Mouse (Mus musculus): ENCODE measurements around the gene Dusp27. TPM values are rescaled to one million over a fixed set of nuclear protein-coding genes. Genes with fewer than 3 reads are reported as not detected.

The Dusp27 gene
- polyA plus RNA-seq, 1 experiment from 2014 or later = 2.7 TPM

DNA sequence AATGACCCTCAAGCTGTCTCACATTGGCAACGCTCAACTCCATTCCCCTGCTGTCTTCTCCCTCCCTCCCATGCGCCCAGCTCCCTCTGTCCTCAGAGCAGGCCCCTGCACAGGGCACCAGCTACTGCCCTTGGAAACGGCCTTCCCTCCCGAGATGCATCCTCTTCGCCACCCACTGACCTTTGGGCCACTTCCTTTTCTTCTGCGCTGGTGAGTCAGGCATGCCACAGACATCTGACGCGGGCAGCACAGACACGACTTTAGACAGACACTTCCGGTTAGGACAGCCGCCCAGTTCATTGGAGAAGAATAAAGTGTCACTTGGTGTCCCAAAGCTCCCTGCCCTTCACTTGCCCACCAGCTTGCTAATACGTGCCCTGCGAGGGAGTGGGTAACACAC, 10.4 kb upstream of the Dusp27 start:
- Histone ChIP-seq H3K9me3 (replicated peaks) (no peaks in the 10 kb centered on the region), H3K36me3 (no peaks in the 10 kb centered on the region), H3K4me3 (no peak overlapping the region), H3K4me1 (peaks cover 13% of the 10 kb centered on the region), H3K27ac (replicated peaks) (no peak overlapping the region), H3K27me3 (ENCODE audit: low read depth, poor library complexity, severe bottlenecking) (no peaks in the 10 kb centered on the region)
- DNase-seq (ENCODE audit: low spot score) = no peak
- WGBS = 77% methylated on average over 13 of the region's 13 CpGs

DNA sequence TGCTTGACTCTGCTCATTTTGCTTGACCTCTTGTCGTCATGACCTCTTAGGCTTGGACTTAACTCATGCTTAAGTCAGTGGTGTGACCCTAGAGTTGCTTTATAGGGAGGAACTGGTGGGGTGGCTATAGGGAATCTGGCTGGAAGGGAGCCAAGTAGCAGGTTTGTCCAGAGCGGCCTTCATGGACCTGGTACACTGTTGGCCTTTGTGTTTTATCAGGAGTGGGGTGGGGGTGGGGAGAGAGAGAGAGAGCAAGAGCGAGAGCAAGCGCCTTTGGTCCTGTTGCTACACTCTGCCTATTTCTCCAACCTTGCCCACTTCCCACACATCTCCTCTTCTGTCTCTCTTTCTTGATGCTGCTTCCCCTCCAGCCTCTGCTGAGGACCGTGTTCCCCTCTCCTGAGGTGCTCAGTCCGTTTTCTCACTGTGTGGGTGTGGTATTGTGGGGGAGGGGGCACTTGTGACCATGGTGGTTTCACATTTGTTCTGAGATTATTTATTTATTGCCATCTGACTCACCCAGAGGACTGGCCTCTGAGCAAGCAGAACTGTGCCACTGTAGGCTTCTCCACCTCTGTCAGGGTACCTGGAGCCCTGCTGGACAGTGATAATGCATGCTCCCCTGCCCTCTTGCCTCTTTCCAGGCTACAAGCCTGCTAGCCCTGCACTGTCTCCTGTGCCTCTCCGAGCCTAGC, 9.7 kb upstream of the Dusp27 start:
- H3K4me3 ChIP-seq = no peak overlapping the region
- WGBS = 85% methylated on average over 7 of the region's 7 CpGs
- H3K27ac ChIP-seq (replicated peaks) = no peak overlapping the region
- H3K36me3 ChIP-seq = no peaks in the 10 kb centered on the region
- H3K4me1 ChIP-seq = peaks cover 14% of the 10 kb centered on the region
- no peaks in the 10 kb centered on the region for H3K9me3 ChIP-seq (replicated peaks)
- no peak for DNase-seq (ENCODE audit: low spot score)
- no peaks in the 10 kb centered on the region for H3K27me3 ChIP-seq (ENCODE audit: low read depth, poor library complexity, severe bottlenecking)

DNA sequence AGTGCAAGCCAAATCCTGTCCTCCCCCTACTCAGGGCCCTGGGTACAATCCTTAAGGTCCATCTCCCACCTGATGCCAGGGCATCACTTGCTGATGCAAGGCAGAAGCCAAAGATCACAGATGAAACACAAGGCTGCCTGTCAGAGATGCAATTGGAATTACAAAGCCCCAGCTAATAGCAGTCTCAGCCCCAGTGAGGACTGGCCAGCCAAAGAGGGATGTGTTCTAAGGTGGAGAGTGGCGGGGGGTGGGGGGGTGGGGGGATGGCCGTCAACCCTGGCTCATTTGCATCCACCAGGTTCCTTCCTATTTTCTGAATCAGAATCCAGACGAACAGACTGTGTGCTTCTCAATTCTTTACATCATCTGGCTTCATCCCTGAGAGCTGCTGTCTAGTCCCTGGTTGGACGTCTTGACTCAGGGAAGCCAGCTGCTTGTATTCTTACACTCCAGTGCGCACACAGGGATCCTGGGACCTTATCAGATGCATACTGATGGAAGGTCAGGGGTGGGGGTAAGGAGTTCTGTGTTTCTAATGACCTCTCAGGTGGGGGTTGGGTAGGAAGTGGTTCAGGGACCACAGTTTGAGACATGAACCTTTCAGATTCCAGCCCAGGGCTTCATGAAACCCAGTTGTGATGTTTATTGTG, 7.5 kb upstream of the Dusp27 start:
- DNase-seq (ENCODE audit: low spot score) = no peak
- no peaks in the 10 kb centered on the region for H3K27me3 ChIP-seq (ENCODE audit: low read depth, poor library complexity, severe bottlenecking)
- no peaks in the 10 kb centered on the region for H3K9me3 ChIP-seq (replicated peaks)
- peaks cover 24% of the 10 kb centered on the region for H3K4me1 ChIP-seq
- no peak overlapping the region for H3K27ac ChIP-seq (replicated peaks)
- WGBS = 37% methylated on average over 5 of the region's 5 CpGs
- no peaks in the 10 kb centered on the region for H3K36me3 ChIP-seq
- no peak overlapping the region for H3K4me3 ChIP-seq

DNA sequence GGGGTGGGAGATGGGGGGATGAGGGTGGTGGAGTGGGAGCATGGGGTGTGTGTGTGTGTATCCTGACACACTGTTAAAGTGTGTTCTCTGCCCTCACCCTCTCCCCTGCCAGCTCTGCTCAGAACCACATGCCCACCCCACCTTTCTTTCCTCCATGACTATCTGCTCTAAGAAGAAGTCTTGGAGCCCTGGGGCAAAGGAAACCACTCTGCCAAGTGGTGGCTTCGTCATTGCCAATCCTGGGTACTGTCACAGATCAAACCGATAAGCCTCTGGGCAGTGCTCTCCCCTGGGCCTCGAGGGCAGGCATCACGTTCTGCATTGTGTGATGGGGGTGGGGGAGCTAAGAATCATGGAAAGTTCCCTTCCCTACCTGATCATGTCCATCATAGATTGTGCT, 4.6 kb upstream of the Dusp27 start:
- no peak for DNase-seq (ENCODE audit: low spot score)
- 77% methylated on average over 4 of the region's 4 CpGs for WGBS
- Histone ChIP-seq H3K27ac (replicated peaks) (no peak overlapping the region), H3K27me3 (ENCODE audit: low read depth, poor library complexity, severe bottlenecking) (no peaks in the 10 kb centered on the region), H3K4me3 (no peak overlapping the region), H3K9me3 (replicated peaks) (0 out of 2 replicates have a peak, but pooled peaks cover 3% of the 10 kb centered on the region), H3K36me3 (no peaks in the 10 kb centered on the region), H3K4me1 (peaks cover 26% of the 10 kb centered on the region)

DNA sequence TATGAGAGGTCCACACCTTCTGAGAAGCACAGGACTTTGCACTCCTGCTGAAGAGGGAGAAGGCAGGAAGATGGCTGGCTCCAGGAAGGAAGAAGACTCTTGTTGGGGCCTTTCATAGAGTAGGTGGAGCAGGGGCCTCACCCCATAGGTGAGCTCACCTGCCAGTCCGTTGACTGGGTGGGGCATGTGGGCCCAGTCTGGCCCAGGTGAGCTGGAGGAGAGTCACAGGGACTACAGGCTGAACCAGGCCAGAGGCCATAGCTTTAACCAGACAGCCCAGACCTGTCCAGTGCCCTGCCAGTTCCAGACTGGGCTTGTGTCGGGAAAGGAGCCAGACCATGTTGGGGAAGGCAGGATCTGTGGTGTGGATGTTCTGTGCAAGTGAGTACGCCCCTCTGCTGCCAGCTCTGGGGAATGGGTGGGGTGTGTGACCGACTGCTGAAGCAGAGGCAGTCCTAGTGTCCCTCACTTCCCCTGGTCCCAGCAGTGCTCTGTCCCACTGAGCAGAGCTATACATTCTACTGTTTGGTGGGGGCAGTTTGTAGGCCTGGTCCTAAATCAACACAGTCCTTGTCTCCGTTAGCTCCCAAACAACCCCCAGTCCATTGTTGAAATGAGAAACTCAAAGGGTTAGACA, 2.6 kb upstream of the Dusp27 start, which contains the start of gene Gpa33:
TSS of gene Gpa33 (plus strand) at position 15 of the 637 bp plus-strand sequence.
- H3K4me1 ChIP-seq = peaks cover 30% of the 10 kb centered on the region

DNA sequence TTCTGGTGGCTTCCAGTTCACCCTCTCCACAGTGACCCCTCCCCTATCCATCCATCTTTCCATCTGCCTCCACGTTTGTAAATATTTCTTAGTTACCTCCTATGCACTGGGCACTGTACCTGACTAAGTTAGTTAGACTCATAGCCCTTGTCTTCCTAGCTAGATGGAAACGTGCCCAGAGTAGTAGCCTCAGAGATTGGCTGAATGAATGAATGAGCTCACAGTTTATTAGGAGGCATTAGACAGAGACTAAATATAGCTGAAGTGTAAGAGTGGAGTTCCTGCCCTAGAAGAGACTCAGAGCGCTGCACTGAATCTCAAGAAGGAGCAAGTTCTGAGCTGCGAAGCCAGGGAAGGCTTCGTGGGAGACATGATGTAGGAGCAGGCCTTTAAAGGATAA, 829 bp upstream of the Dusp27 start:
- Histone ChIP-seq H3K4me1 (peaks cover 22% of the 10 kb centered on the region), H3K27me3 (ENCODE audit: low read depth, poor library complexity, severe bottlenecking) (no peaks in the 10 kb centered on the region), H3K9me3 (replicated peaks) (0 out of 2 replicates have a peak, but pooled peaks cover 3% of the 10 kb centered on the region), H3K4me3 (no peak overlapping the region), H3K36me3 (no peaks in the 10 kb centered on the region), H3K27ac (replicated peaks) (no peak overlapping the region)
- no peak for DNase-seq (ENCODE audit: low spot score)
- WGBS = 92% methylated on average over 5 of the region's 5 CpGs

More for the DNA sequence above, 2.6 kb upstream of the Dusp27 start, which contains the start of gene Gpa33:
- no peak within 1 kb of the TSS for H3K4me3 ChIP-seq
- DNase-seq (ENCODE audit: low spot score) = no peak
- H3K9me3 ChIP-seq (replicated peaks) = 0 out of 2 replicates have a peak, but pooled peaks cover 3% of the 10 kb centered on the region
- H3K27ac ChIP-seq (replicated peaks) = peak within 1 kb of the TSS; percentile 42; the same call in 1 of the 2 replicates
- 87% methylated on average over 5 of the region's 5 CpGs for WGBS
- no peaks in the 10 kb centered on the region for H3K27me3 ChIP-seq (ENCODE audit: low read depth, poor library complexity, severe bottlenecking)
- H3K36me3 ChIP-seq = no peaks in the 10 kb centered on the region

DNA sequence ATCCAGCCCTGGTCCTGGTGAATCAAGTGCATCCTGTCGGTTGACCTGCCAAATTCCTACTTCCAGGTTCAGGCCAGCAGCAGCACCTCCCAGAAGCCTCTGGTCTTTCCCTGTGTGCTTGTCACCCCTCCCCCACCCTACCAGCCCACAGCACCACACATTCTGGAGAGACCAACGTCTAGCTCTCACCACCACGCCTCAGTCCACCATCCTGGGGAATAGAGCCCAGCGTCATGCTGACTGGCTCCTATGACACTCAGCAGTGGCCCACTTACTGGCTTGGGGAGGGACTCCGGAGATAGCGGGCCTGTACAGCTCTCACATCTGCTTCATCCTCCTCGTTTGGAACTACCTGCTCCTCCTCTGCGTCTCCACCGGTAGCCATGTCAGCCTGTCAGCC, 927 bp downstream of the Dusp27 start:
- Histone ChIP-seq H3K27ac (replicated peaks) (peak overlapping the region; percentile 9; the same call in 1 of the 2 replicates), H3K4me1 (peaks cover 15% of the 10 kb centered on the region), H3K27me3 (ENCODE audit: low read depth, poor library complexity, severe bottlenecking) (no peaks in the 10 kb centered on the region), H3K4me3 (no peak overlapping the region), H3K36me3 (no peaks in the 10 kb centered on the region), H3K9me3 (replicated peaks) (0 out of 2 replicates have a peak, but pooled peaks cover 3% of the 10 kb centered on the region)
- no peak for DNase-seq (ENCODE audit: low spot score)
- WGBS = 72% methylated on average over 9 of the region's 9 CpGs

DNA sequence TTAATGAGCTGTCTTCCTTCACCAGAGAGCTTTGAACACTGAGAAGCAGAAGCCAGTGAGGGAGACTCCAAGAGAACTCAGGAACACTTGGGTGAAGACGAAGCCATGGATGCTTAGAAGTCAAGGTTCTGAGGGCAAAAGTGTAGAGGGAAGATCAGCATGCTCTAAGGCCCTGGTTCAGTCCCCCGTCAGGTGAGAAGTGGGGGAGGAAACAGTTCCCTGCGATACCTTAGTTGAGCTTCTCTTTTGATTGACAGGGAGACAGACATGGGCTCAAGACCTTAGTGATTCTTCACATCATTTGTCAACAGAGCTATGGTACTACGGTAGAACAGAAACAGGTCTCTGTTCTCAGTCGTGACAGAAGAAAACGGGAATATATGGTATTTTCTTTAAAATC, 1.4 kb downstream of the Dusp27 start:
- Histone ChIP-seq H3K4me1 (peaks cover 11% of the 10 kb centered on the region), H3K27me3 (ENCODE audit: low read depth, poor library complexity, severe bottlenecking) (no peaks in the 10 kb centered on the region), H3K27ac (replicated peaks) (no peak overlapping the region), H3K4me3 (no peak overlapping the region), H3K9me3 (replicated peaks) (0 out of 2 replicates have a peak, but pooled peaks cover 3% of the 10 kb centered on the region), H3K36me3 (no peaks in the 10 kb centered on the region)
- DNase-seq (ENCODE audit: low spot score) = no peak
- WGBS = 94% methylated on average over 6 of the region's 6 CpGs

DNA sequence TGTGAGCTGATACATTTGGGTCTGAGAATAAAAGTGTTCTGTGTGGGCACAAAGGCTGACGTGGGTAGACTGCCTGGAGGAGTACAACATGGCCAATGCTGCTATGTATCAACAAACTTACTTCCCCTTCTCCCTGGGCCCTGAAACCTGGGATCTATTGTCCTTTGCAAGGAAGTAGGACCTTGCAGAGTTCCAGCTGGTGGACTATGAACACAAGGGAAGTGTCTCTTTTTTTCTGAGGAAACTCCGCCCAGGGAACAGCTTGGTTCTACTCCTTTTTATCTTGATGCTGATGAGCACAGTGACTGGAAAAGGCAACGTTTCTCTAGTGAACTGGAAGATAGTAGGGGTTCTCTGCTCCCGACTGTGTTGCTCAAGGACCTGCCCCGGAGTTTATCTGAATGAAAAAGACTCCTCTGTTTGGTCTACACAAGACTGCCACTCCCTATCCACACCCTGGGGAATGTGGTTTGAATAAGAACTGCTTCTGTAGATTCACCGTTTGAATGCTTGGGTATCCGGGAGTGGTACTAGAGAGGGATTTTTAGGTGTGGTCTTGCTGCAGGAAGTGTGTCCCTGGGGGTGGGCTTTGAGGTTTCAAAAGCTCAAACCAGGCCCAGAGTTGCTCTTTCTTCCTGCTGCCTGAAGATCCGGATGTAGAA, 2.7 kb downstream of the Dusp27 start:
- 59% methylated on average over 8 of the region's 8 CpGs for whole genome bisulfite sequencing
- no peak for DNase-seq (ENCODE audit: low spot score)
- H3K36me3 ChIP-seq = no peaks in the 10 kb centered on the region
- H3K9me3 ChIP-seq (replicated peaks) = 0 out of 2 replicates have a peak, but pooled peaks cover 3% of the 10 kb centered on the region
- H3K4me3 ChIP-seq = no peak overlapping the region
- H3K27me3 ChIP-seq (ENCODE audit: low read depth, poor library complexity, severe bottlenecking) = no peaks in the 10 kb centered on the region
- no peak overlapping the region for H3K27ac ChIP-seq (replicated peaks)
- peaks cover 11% of the 10 kb centered on the region for H3K4me1 ChIP-seq

DNA sequence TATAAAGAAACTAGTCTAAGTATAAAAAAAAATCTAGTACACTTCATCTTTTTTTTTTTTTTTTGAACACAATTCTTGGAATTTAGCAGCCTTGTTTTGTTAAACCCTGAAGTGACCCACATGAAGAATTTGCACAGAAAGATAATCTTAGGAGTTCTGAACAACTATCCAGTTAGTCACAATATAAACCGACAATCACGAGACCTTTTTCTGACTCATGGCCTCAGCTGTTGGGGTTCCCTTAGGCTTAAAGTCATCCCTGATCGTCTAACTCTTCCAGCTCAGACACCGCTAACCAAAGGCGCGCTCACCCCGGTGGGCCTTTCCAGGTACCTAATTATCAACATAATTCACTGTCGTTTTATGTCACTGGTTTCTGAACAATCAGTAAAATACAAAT, 4.0 kb downstream of the Dusp27 start:
- Histone ChIP-seq H3K27me3 (ENCODE audit: low read depth, poor library complexity, severe bottlenecking) (no peaks in the 10 kb centered on the region), H3K27ac (replicated peaks) (no peak overlapping the region), H3K4me3 (no peak overlapping the region), H3K36me3 (no peaks in the 10 kb centered on the region), H3K9me3 (replicated peaks) (0 out of 2 replicates have a peak, but pooled peaks cover 1% of the 10 kb centered on the region), H3K4me1 (peaks cover 11% of the 10 kb centered on the region)
- 95% methylated on average over 8 of the region's 8 CpGs for WGBS
- DNase-seq (ENCODE audit: low spot score) = no peak

DNA sequence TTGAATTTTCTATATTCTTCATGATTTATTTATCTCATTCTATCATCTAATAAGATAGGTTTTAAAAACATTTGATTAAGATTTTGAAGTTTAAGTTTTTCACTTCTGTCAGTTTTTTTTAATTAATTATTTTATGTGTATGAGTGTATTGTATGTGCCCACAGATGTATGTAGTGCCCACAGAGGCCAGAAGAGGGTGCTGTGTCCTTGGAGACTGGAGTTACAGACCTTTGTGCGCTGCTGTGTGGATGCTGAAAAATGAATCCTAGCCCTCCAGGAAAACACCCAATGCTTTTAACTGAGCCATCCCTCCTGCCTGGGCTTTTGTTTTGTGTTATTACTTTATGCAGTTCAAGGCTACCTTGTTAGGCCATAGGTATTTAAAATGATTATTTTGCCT, 4.7 kb downstream of the Dusp27 start:
- Histone ChIP-seq H3K36me3 (no peaks in the 10 kb centered on the region), H3K27ac (replicated peaks) (no peak overlapping the region), H3K4me3 (no peak overlapping the region), H3K27me3 (ENCODE audit: low read depth, poor library complexity, severe bottlenecking) (no peaks in the 10 kb centered on the region), H3K9me3 (replicated peaks) (no peaks in the 10 kb centered on the region), H3K4me1 (peaks cover 12% of the 10 kb centered on the region)
- no peak for DNase-seq (ENCODE audit: low spot score)
- 89% methylated on average over 1 of the region's 1 CpGs for WGBS

DNA sequence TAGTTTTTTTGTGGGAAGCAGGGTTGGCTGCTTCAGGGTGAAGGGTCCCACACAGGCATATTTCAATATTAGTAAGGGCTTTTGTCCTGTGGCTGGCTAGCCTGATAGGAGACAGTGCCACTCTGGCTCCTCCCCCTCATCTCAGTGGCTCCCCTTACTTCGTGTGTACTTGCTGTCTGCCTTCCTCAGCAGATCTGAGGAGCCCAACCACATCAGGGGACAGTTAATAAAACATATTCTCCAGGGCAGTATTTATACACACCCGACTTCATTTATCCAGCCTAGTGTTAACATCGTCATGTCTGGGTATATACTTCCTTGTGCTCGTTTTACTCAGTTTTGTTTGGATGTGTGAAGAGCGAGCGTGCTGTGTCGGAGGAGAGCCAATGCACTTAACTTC, 5.6 kb downstream of the Dusp27 start:
- Histone ChIP-seq H3K27me3 (ENCODE audit: low read depth, poor library complexity, severe bottlenecking) (no peaks in the 10 kb centered on the region), H3K9me3 (replicated peaks) (no peaks in the 10 kb centered on the region), H3K36me3 (no peaks in the 10 kb centered on the region), H3K4me3 (no peak overlapping the region), H3K27ac (replicated peaks) (no peak overlapping the region), H3K4me1 (peaks cover 8% of the 10 kb centered on the region)
- no peak for DNase-seq (ENCODE audit: low spot score)
- WGBS = 90% methylated on average over 7 of the region's 7 CpGs
